Mouse (Mus musculus) neural tube, embryonic 14.5 days (tissue): ENCODE results near the gene Dpf3. TPM values are rescaled to one million over a fixed set of nuclear protein-coding genes. Genes with fewer than 3 reads are reported as not detected.

Source experiments
- ATAC-seq: fragments of 200-750 bp; cut with Nextera tagmentation; 2 replicates; pipeline ENCODE4 v1.8.0; 2017; ENCODE audit warnings: low read depth, mild to moderate bottlenecking, moderate TSS enrichment, moderate library complexity
- H3K27ac ChIP-seq: fragments of 300-500 bp; sonication (generic); 2 replicates; pipeline ENCODE4 v1.5.1; 2014; ENCODE audit warnings: low read depth, mild to moderate bottlenecking, control low read depth, low read length, moderate library complexity, mixed read lengths
- H3K27me3 ChIP-seq: fragments of 300-500 bp; sonication (generic); 2 replicates; pipeline ENCODE4 v1.6.1; 2014; ENCODE audit warnings: low read length; ENCODE audit not compliant: control insufficient read depth, insufficient read depth
- H3K36me3 ChIP-seq: fragments of 300-500 bp; sonication (generic); 2 replicates; pipeline ENCODE4 v1.6.1; 2014; ENCODE audit warnings: low read length, mixed read lengths; ENCODE audit not compliant: control insufficient read depth, insufficient read depth
- H3K4me1 ChIP-seq: fragments of 300-500 bp; sonication (generic); 2 replicates; pipeline ENCODE4 v1.6.1; 2014; ENCODE audit warnings: low read length; ENCODE audit not compliant: control insufficient read depth, insufficient read depth
- H3K4me2 ChIP-seq: fragments of 300-500 bp; sonication (generic); 2 replicates; pipeline ENCODE4 v1.6.1; 2014; ENCODE audit warnings: mild to moderate bottlenecking, low read depth, low read length, control low read depth
- H3K4me3 ChIP-seq: fragments of 300-500 bp; sonication (generic); 2 replicates; pipeline ENCODE4 v1.5.1; 2014; ENCODE audit warnings: low read depth, low read length, control low read depth, mixed read lengths
- H3K9ac ChIP-seq: fragments of 300-500 bp; sonication (generic); replicated peaks from 2 replicates; pipeline ENCODE4 v1.6.1; 2014; ENCODE audit warnings: low read depth, mild to moderate bottlenecking, control low read depth, low read length, mixed read lengths
- H3K9me3 ChIP-seq: fragments of 300-500 bp; sonication (generic); 2 replicates; pipeline ENCODE4 v1.6.1; 2016; ENCODE audit warnings: low read length; ENCODE audit not compliant: control insufficient read depth
- WGBS: fragments of 180-500 bp; shearing (Covaris S2); extraction: QIAGEN DNeasy Blood & Tissue Kit; methylation state at CpG from one replicate; pipeline ENCODE4 v1.1.7; 2014; 5-methylcytosine and 5-hydroxymethylcytosine counted together
- polyA plus RNA-seq: library from polyadenylated mRNA; unstranded; fragments of >200 nt; fragmentation: Nextera tagmentation; extraction: Ambion mirVana; gene quantifications from 2 replicates; pipeline ENCODE4 v1.2.1, GENCODE M21; 2014

The Dpf3 gene
- polyA plus RNA-seq, 1 experiment from 2014 or later, result 29.2 TPM

DNA sequence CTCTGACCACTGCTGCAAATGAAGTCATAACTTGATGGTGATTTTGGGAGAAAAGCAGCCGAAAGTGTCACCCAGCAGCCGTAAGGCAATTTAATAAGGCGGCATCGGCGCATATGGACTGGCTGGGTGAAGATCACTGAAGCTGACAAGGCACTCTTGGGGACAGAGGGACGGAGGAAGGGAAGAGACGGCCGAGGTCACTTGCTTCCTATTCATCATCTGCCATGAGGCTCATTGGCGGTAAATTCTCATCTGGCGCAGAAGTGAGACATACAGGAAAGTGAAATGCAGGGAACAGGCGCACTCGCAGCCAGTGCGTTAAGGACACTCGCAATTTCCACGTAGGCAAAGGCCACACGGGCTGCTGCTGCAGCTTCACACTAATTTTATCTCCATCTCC, 95.5 kb downstream of the Dpf3 start:
- no peak overlapping the region for H3K9ac ChIP-seq
- no peak overlapping the region for H3K27ac ChIP-seq
- 82% methylated on average over 16 of the region's 16 CpGs for WGBS
- H3K4me1 ChIP-seq, result no peaks in the 10 kb centered on the region
- H3K4me2 ChIP-seq, result no peak overlapping the region
- no peak overlapping the region for H3K4me3 ChIP-seq
- no peak for ATAC-seq
- no peaks in the 10 kb centered on the region for H3K27me3 ChIP-seq
- H3K36me3 ChIP-seq, result no peaks in the 10 kb centered on the region
- no peaks in the 10 kb centered on the region for H3K9me3 ChIP-seq

DNA sequence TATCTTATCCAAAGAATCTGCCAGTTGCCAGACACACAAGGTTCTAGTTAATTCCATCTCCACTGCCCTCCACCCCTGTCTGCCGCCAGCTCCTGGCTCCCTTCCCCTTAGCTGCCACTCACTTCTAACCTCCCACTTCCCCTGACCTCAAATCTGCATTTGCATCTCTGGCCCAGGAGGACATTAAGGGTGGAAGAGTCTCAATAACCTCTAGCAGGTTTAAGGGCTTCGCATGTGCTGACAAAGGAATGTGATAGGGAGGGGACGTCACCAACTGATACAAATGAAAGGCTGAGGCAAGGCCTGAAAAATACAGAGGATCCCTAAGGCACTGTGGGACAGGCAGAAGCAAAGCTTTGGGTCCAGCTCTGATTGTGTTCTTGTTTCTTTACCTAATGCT, 100.0 kb downstream of the Dpf3 start:
- Histone ChIP-seq H3K27ac (no peak overlapping the region), H3K4me2 (no peak overlapping the region), H3K9me3 (no peaks in the 10 kb centered on the region), H3K9ac (no peak overlapping the region), H3K4me3 (no peak overlapping the region), H3K36me3 (no peaks in the 10 kb centered on the region), H3K27me3 (no peaks in the 10 kb centered on the region), H3K4me1 (peaks cover 10% of the 10 kb centered on the region; the same call in 1 of the 2 replicates)
- WGBS, result 36% methylated on average over 3 of the region's 3 CpGs
- ATAC-seq, result no peak

DNA sequence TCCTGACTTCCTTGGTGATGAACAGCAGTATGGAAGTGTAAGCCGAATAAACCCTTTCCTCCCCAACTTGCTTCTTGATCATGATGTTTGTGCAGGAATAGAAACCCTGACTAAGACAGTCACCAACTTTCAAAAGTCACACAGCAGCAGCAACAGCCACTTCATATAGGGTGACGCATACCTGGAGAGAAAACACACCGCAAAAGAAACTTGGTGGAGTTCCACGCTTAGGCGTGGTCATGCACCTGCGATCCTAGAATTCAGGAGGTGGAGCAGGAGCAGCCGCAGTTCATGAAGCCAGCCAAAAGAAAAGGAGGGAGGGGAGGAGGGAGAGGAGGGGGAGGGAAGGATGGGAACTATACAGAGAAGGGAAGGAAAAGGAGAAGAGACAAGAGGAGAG, 106.4 kb downstream of the Dpf3 start:
- WGBS, result 93% methylated on average over 6 of the region's 7 CpGs
- ATAC-seq, result no peak
- H3K4me3 ChIP-seq, result no peak overlapping the region
- no peaks in the 10 kb centered on the region for H3K27me3 ChIP-seq
- H3K27ac ChIP-seq, result no peak overlapping the region
- no peaks in the 10 kb centered on the region for H3K36me3 ChIP-seq
- H3K9me3 ChIP-seq, result no peaks in the 10 kb centered on the region
- H3K9ac ChIP-seq, result no peak overlapping the region
- H3K4me1 ChIP-seq, result peaks cover 10% of the 10 kb centered on the region; the same call in 1 of the 2 replicates
- no peak overlapping the region for H3K4me2 ChIP-seq

GRCm38 (mm10) chr12:83380016-83380415, 107.5 kb downstream of the Dpf3 start:
- no peaks in the 10 kb centered on the region for H3K36me3 ChIP-seq
- no peaks in the 10 kb centered on the region for H3K4me1 ChIP-seq
- H3K4me2 ChIP-seq, result no peak overlapping the region
- no peaks in the 10 kb centered on the region for H3K27me3 ChIP-seq
- 27% methylated on average over 3 of the region's 3 CpGs for WGBS
- no peak overlapping the region for H3K4me3 ChIP-seq
- no peak for ATAC-seq
- H3K9me3 ChIP-seq, result no peaks in the 10 kb centered on the region
- H3K9ac ChIP-seq, result no peak overlapping the region
- no peak overlapping the region for H3K27ac ChIP-seq

GRCm38 (mm10) chr12:83375015-83375831, 112.3 kb downstream of the Dpf3 start:
- Histone ChIP-seq H3K27me3 (no peaks in the 10 kb centered on the region), H3K9ac (no peak overlapping the region), H3K4me2 (no peak overlapping the region), H3K4me1 (no peaks in the 10 kb centered on the region), H3K27ac (no peak overlapping the region), H3K9me3 (no peaks in the 10 kb centered on the region), H3K4me3 (no peak overlapping the region), H3K36me3 (no peaks in the 10 kb centered on the region)
- 86% methylated on average over 12 of the region's 12 CpGs for WGBS
- ATAC-seq, result no peak

DNA sequence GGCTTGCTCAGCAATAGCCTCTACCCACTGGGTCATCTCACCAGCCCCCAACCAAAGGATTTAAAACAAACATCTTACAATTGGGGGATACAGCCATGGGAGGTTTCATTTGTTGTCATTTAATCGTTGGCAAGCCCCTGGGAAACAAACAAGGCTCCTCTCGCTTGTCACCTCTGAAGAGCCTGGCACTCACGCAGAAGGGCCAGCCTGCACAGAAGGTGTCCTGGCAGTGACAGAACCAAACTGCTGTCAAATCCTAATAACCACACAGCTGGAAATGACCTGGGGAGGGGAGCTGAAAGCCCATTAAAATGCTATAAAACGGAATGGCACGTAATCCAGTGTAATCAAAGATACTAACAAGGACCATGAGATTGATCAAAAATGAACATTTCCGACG, 114.4 kb downstream of the Dpf3 start:
- ATAC-seq, result no peak
- WGBS, result 24% methylated on average over 7 of the region's 7 CpGs

DNA sequence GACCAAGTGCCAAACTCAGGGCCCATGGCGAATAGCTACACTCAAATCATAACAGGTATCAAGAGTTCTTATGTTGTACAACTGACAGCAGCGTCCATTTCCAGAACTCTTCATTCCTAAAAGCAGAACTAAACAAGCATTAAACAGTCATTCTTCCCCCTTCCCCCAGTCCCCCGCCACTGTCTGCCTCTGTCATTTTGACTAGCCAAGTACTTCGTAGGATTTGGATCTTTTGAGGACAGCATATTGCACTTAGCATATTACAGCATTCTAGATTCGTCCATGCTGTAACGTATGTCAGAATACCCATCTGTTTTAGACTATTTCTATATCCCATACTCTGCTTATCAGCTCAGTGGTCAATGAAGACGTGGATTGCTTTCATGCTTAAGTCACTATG, 115.2 kb downstream of the Dpf3 start:
- Histone ChIP-seq H3K4me1 (no peaks in the 10 kb centered on the region; the same call in 1 of the 2 replicates), H3K4me2 (no peak overlapping the region), H3K9me3 (no peaks in the 10 kb centered on the region), H3K27me3 (no peaks in the 10 kb centered on the region), H3K9ac (no peak overlapping the region), H3K36me3 (no peaks in the 10 kb centered on the region), H3K27ac (no peak overlapping the region), H3K4me3 (no peak overlapping the region)
- ATAC-seq, result no peak
- WGBS, result 85% methylated on average over 7 of the region's 7 CpGs

More for the DNA sequence above, 114.4 kb downstream of the Dpf3 start:
- Histone ChIP-seq H3K27ac (no peak overlapping the region), H3K9me3 (no peaks in the 10 kb centered on the region), H3K4me3 (no peak overlapping the region), H3K9ac (no peak overlapping the region), H3K36me3 (no peaks in the 10 kb centered on the region), H3K4me1 (no peaks in the 10 kb centered on the region), H3K4me2 (no peak overlapping the region), H3K27me3 (no peaks in the 10 kb centered on the region)

- no peak for ATAC-seq
- Histone ChIP-seq H3K4me2 (no peak overlapping the region), H3K9me3 (no peaks in the 10 kb centered on the region), H3K36me3 (no peaks in the 10 kb centered on the region), H3K27ac (no peak overlapping the region), H3K27me3 (no peaks in the 10 kb centered on the region), H3K4me1 (no peaks in the 10 kb centered on the region; the same call in 1 of the 2 replicates), H3K9ac (no peak overlapping the region), H3K4me3 (no peak overlapping the region)
- 92% methylated on average over 11 of the region's 11 CpGs for WGBS
These were observed 117.3 kb downstream of the Dpf3 start for GRCm38 (mm10) chr12:83370221-83370620.

- H3K27ac ChIP-seq, result no peak overlapping the region
- no peak for ATAC-seq
- H3K36me3 ChIP-seq, result no peaks in the 10 kb centered on the region
- H3K9me3 ChIP-seq, result no peaks in the 10 kb centered on the region
- H3K4me3 ChIP-seq, result no peak overlapping the region
- 94% methylated on average over 5 of the region's 5 CpGs for WGBS
- H3K9ac ChIP-seq, result no peak overlapping the region
- no peaks in the 10 kb centered on the region for H3K27me3 ChIP-seq
- no peak overlapping the region for H3K4me2 ChIP-seq
- H3K4me1 ChIP-seq, result no peaks in the 10 kb centered on the region; the same call in 1 of the 2 replicates
These were observed 118.1 kb downstream of the Dpf3 start for GRCm38 (mm10) chr12:83369416-83369815.
